Mouse (Mus musculus): Measurements from ENCODE around the gene Ociad1. TPM values are rescaled to one million over a fixed set of nuclear protein-coding genes. Genes with fewer than 3 reads are reported as not detected.

Ociad1 gene
- polyA plus RNA-seq, 1 experiment from 2014 or later = 230 TPM

GRCm38 (mm10) chr5:73359134-73359751, 66.7 kb downstream of the Ociad1 start:
- ATAC-seq (ENCODE audit: insufficient number of reproducible peaks, low FRiP score) = no peak
- H3K4me2 ChIP-seq = peak overlapping the region; percentile 62

GRCm38 (mm10) chr5:73359752-73360141, 67.2 kb downstream of the Ociad1 start:
- WGBS = 27% methylated on average over 12 of the region's 12 CpGs
- H3K9ac ChIP-seq = no peak overlapping the region
- no peaks in the 10 kb centered on the region for H3K27me3 ChIP-seq (replicated peaks)
- no peaks in the 10 kb centered on the region for H3K9me3 ChIP-seq (replicated peaks)
- peaks cover 22% of the 10 kb centered on the region for H3K4me1 ChIP-seq (replicated peaks)
- no peaks in the 10 kb centered on the region for H3K36me3 ChIP-seq
- H3K27ac ChIP-seq (ENCODE audit: poor library complexity, severe bottlenecking) = peak overlapping the region; percentile 41; the same call in 1 of the 2 replicates
- peak overlapping the region; percentile 62 for H3K4me2 ChIP-seq
- H3K4me3 ChIP-seq = peak overlapping the region; percentile 31
- ATAC-seq (ENCODE audit: insufficient number of reproducible peaks, low FRiP score) = no peak

More at GRCm38 (mm10) chr5:73359134-73359751, 66.7 kb downstream of the Ociad1 start:
- peak overlapping the region; percentile 41; the same call in 1 of the 2 replicates for H3K27ac ChIP-seq (ENCODE audit: poor library complexity, severe bottlenecking)
- no peaks in the 10 kb centered on the region for H3K27me3 ChIP-seq (replicated peaks)
- H3K36me3 ChIP-seq = no peaks in the 10 kb centered on the region
- no peak overlapping the region for H3K9ac ChIP-seq
- H3K9me3 ChIP-seq (replicated peaks) = no peaks in the 10 kb centered on the region
- peak overlapping the region; percentile 31 for H3K4me3 ChIP-seq
- WGBS = 51% methylated on average over 6 of the region's 6 CpGs
- H3K4me1 ChIP-seq (replicated peaks) = peaks cover 24% of the 10 kb centered on the region

GRCm38 (mm10) chr5:73360240-73360639, 67.7 kb downstream of the Ociad1 start:
- 20% methylated on average over 12 of the region's 12 CpGs for WGBS
- Histone ChIP-seq H3K27me3 (replicated peaks) (no peaks in the 10 kb centered on the region), H3K9me3 (replicated peaks) (no peaks in the 10 kb centered on the region), H3K9ac (no peak overlapping the region), H3K27ac (ENCODE audit: poor library complexity, severe bottlenecking) (no peak overlapping the region), H3K36me3 (no peaks in the 10 kb centered on the region), H3K4me2 (peak overlapping the region; percentile 62), H3K4me3 (peak overlapping the region; percentile 31; the same call in 1 of the 2 replicates), H3K4me1 (replicated peaks) (peaks cover 20% of the 10 kb centered on the region)
- no peak for ATAC-seq (ENCODE audit: insufficient number of reproducible peaks, low FRiP score)

GRCm38 (mm10) chr5:73362338-73362737, 69.8 kb downstream of the Ociad1 start:
- 88% methylated on average over 7 of the region's 7 CpGs for WGBS

GRCm38 (mm10) chr5:73362791-73363190, 70.2 kb downstream of the Ociad1 start:
- H3K4me2 ChIP-seq = no peak overlapping the region
- peaks cover 20% of the 10 kb centered on the region for H3K4me1 ChIP-seq (replicated peaks)
- H3K36me3 ChIP-seq = no peaks in the 10 kb centered on the region
- H3K27ac ChIP-seq (ENCODE audit: poor library complexity, severe bottlenecking) = no peak overlapping the region
- ATAC-seq (ENCODE audit: insufficient number of reproducible peaks, low FRiP score) = no peak
- H3K9me3 ChIP-seq (replicated peaks) = no peaks in the 10 kb centered on the region
- H3K4me3 ChIP-seq = no peak overlapping the region
- no peaks in the 10 kb centered on the region for H3K27me3 ChIP-seq (replicated peaks)
- H3K9ac ChIP-seq = no peak overlapping the region
- 84% methylated on average over 5 of the region's 5 CpGs for WGBS

More at GRCm38 (mm10) chr5:73362338-73362737, 69.8 kb downstream of the Ociad1 start:
- Histone ChIP-seq H3K27me3 (replicated peaks) (no peaks in the 10 kb centered on the region), H3K4me2 (no peak overlapping the region), H3K4me1 (replicated peaks) (peaks cover 20% of the 10 kb centered on the region), H3K27ac (ENCODE audit: poor library complexity, severe bottlenecking) (no peak overlapping the region), H3K4me3 (no peak overlapping the region), H3K36me3 (no peaks in the 10 kb centered on the region), H3K9me3 (replicated peaks) (no peaks in the 10 kb centered on the region), H3K9ac (no peak overlapping the region)
- ATAC-seq (ENCODE audit: insufficient number of reproducible peaks, low FRiP score) = no peak

Other genes with a start within 250 kb of the Ociad1 start
- gene Fryl, start 36.2 kb upstream of the Ociad1 start, polyA plus RNA-seq (2016; fragmentation: Nextera tagmentation; extraction: Ambion mirVana) = 38.7 and 40.2 TPM in 2 replicates
- gene Ociad2, start 48.2 kb downstream of the Ociad1 start, polyA plus RNA-seq (2016; fragmentation: Nextera tagmentation; extraction: Ambion mirVana) = 27.5 and 29.0 TPM in 2 replicates
- not detected in 2 replicates for gene Cwh43, start 113.3 kb downstream of the Ociad1 start, polyA plus RNA-seq (2016; fragmentation: Nextera tagmentation; extraction: Ambion mirVana)
- 21.3 and 23.5 TPM in 2 replicates for gene Dcun1d4, start 188.2 kb downstream of the Ociad1 start, polyA plus RNA-seq (2016; fragmentation: Nextera tagmentation; extraction: Ambion mirVana)

All from heart, embryonic 12.5 days (tissue).